Mouse (Mus musculus): Measurements from ENCODE around the gene Cers3.

Cers3 gene

GRCm38 (mm10) chr7:66743377-66743781, at the start of gene Cers3:
TSS of gene Cers3 (plus strand) at chr7:66743504.
- no peak for DNase-seq (ENCODE audit: low read depth, low spot score)

GRCm38 (mm10) chr7:66694467-66694866, 48.8 kb upstream of the Cers3 start:
- no peak for DNase-seq (ENCODE audit: low read depth, low spot score)

DNA sequence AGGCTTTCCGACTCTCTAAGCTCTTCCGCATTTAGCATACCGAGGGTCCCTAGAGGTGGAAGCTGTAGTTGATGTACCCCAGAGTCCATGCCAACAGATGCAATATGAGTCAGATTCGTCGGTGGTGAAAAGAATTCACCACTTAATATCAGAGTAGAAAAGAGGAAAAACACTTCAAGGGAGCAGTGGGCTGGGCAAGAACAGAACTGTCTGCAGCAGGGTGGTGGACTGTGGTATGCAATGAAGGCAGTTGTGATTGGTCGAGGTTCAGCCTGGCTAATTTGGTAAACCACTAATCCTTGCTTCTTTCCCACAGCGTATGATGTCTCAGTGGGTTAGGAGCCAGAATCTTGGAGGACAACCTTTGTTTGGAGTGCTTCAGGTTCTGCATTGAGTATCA, 40.6 kb upstream of the Cers3 start:
- no peak for DNase-seq (ENCODE audit: low read depth, low spot score)

DNA sequence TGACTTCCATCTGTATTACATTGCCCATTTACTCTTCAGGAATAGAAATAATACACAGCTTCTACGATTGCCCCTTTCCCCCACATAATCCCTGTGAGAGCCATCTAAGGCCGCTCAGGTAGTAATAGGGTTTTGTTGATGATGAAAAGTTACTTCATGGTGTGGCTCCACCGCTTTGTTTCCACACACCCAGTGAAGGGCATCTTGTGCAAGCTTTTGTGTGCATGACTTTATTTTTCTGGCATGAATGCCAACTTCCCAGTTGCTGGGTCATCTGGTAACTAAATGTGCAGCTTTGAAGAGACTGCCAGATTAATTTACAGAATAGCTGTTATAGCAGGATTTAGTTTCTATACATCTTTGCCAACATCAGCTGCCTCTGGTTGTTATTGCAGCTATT, 38.7 kb upstream of the Cers3 start:
- no peak for DNase-seq (ENCODE audit: low read depth, low spot score)

DNA sequence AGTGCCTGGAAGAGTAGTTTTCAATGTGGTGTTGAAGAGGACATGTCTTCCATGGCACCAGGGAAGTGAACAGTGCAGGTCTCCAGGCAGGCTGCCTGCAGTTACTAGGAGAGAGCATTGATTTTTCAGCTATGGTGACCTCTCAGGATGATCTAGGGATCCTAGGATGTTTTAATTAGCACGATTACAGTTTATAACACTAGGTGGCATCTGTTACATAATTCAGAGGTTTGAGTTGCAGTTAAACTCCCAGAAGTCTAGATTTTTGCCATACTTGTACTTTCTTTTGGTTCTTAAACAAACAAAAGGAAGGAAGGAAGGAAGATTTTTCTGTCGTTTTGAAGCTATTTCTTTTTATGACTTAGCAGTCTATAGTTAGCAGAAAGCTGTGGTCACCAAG, 32.1 kb upstream of the Cers3 start:
- DNase-seq (ENCODE audit: low read depth, low spot score): no peak

- DNase-seq (ENCODE audit: low read depth, low spot score): no peak
Measured at GRCm38 (mm10) chr7:66724514-66724913, 18.8 kb upstream of the Cers3 start.

DNA sequence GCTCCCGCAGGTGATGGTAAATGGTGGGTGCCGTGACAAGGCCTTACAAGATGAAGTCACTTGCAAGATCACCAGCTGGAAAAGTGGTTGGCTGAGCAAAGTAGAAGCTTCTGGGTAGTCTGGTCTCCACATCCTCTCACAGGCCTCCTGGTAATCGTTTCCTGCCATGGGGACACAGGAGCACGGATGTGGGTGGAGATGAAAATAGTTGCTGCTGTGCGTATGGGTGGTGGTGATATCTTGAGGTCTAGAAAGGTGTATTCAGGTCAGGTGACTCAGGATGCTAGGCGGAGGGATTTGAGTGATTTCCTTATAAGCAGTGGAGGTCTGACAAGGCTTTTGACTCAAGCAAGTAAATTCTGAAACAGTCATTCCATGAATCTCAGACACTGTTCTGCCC, 18.4 kb upstream of the Cers3 start:
- DNase-seq (ENCODE audit: low read depth, low spot score): no peak

- DNase-seq (ENCODE audit: low read depth, low spot score): no peak
Measured at GRCm38 (mm10) chr7:66728072-66728471, 15.2 kb upstream of the Cers3 start.

DNA sequence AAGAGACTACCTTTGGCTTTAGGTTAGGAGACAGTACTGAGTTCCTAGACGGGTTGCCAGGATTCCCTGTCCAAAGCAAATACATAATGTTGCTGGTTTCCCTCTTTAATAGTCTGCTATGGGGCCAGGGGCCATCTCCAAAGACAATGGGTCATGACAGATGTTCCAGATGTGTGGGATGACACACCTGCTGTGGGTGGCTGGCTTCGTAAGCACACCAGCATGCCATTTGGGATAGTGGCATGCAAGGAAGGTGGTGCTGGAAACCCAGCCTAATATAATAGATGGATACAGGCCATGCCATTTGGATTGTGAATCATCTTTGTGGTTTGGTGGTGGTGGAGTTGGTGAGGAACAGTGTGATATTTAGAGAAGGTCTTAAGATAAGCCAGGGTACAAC, 14.1 kb upstream of the Cers3 start:
- DNase-seq (ENCODE audit: low read depth, low spot score): no peak

DNA sequence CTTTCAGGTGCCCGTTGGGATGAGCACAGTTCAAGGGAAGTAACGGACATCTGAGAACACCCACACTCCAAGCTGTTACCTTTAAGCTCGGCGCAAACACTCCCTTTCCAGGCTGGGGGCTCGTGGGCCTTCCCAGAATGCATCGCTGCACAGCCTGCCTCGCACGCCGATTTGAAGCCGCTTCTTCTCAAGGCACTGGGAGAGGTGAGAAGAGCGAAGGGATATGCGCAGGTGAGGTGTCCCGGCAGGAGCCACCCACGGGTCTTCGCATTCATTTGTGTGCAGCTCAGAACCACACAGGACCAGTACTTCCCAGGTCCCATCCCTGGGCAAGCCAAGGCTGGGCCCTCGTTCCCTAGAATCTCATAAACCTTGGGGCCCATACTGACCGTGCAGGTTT, 9.9 kb upstream of the Cers3 start:
- no peak for DNase-seq (ENCODE audit: low read depth, low spot score)

DNA sequence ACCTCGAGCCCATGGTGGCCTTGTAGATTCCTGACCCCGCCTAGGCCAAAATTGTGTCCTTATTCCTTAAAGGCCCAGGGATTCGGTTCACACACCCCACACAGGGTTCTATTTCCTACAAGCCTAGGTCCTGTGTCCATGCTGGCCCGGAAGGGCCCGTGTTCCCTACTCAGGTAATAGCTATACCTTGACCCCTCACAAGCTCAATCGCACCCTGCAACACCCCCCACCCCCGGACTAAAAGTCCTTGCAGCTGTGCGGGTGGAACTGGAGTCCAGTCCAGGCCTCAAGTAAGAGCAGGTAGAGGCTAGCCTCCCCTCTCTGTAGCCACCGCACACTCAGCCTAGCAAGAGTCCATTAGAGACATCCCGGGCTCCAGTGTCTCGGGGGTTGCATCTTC, 9.4 kb upstream of the Cers3 start:
- DNase-seq (ENCODE audit: low read depth, low spot score): no peak

- DNase-seq (ENCODE audit: low read depth, low spot score): no peak
Measured at GRCm38 (mm10) chr7:66734466-66734865, 8.8 kb upstream of the Cers3 start.

- no peak for DNase-seq (ENCODE audit: low read depth, low spot score)
Measured at GRCm38 (mm10) chr7:66734993-66735392, 8.3 kb upstream of the Cers3 start.

DNA sequence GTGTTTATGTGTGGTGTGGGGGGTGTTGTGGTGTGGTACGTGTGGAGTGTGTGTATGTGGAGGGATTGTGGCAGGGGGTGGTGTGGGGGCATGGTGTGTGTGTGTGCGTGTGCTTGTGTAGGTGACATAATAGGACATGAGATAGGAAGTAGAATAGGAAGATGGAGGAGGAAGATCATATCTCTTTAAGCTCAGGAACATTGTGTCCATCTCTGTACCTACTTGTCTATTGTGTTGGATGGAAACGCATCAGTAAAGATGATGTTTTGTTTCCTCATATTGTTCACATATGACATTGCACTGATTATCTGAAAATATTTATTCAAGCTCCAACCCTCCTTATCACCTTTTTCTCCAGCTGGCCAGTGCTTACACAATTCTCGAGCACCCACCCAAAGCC, 5.9 kb upstream of the Cers3 start:
- no peak for DNase-seq (ENCODE audit: low read depth, low spot score)

DNA sequence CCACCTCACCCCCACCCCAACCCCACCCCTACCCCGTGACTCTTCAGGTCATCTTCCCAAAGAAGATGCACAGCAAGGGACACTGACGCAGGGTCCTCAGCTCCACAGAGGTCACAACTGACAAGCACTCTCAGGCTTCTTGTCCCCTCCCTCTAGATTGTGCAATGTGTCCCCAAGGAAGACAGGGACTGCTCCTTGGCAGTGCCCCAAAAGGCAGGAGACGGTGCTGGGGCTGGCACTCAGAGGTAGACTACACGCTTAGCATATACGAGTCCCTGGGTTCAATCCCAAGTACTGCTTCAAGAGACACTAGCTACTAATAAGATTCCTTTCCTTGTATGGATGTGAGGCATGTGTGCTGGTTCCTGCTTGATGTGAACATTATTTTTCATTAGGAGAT, 2.3 kb upstream of the Cers3 start:
- no peak for DNase-seq (ENCODE audit: low read depth, low spot score)

DNA sequence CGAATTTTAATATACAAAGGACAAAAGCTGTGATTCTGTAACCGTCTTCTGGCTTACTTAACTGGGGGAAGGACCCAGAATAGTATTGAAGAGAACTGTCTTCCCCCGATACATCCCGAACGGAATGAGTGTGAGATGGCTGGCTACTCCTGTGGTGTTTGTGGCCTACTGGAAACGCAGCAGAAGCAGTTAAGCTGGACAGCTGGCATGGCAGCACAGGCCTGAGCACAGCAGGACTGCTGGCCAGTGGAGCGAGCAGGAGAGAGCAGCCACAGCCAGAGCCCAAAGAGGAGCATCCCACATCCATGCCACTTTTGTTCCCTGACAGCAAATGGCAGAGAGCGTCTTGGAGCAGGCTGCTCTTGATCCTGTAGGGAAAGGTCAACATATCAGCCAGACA, 1.9 kb upstream of the Cers3 start:
- no peak for DNase-seq (ENCODE audit: low read depth, low spot score)

- no peak for DNase-seq (ENCODE audit: low read depth, low spot score)
Measured at GRCm38 (mm10) chr7:66746972-66747371, 3.7 kb downstream of the Cers3 start.

DNA sequence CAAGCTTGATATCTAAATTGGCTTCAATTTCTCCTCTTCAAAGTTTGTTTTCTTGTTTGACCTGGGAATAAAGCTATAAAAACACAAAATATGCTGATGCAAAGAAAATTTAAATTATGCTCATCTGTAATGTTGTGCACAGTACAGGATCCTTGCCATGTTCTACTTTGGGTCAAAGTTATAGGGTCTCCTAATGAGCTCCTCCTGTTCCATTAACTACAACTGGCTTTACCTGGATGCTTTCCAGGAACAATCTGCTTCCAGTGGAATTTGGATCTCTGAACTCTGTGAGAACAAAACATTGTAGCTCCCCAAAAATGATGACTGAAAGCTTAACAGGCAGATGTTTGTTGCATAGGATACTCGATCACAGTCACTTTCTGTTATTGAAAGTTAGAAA, 6.7 kb downstream of the Cers3 start:
- no peak for DNase-seq (ENCODE audit: low read depth, low spot score)

- no peak for DNase-seq (ENCODE audit: low read depth, low spot score)
Measured at GRCm38 (mm10) chr7:66753816-66754215, 10.5 kb downstream of the Cers3 start.

- no peak for DNase-seq (ENCODE audit: low read depth, low spot score)
Measured at GRCm38 (mm10) chr7:66755611-66756010, 12.3 kb downstream of the Cers3 start.

GRCm38 (mm10) chr7:66769902-66770301, 26.6 kb downstream of the Cers3 start:
- DNase-seq (ENCODE audit: low read depth, low spot score): no peak

DNA sequence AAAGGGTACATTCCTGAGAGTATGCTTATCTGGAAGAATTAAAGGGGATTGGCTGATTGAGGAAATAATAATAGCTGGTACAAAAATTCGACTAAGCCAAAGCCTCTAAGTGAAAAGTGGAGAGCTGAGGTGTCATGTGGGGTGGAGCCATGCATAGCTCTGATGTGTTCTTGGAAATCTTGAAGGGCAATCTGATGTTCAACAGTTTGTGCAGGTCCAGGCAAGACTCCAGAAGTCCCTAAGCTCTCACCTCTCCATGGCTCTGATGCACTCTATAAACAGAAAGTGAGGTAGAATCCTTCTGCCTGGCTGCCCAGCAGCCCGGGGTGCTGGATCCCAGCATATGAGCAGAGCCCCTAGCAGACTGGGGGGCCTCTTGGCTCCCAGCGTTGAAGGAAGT, 27.4 kb downstream of the Cers3 start:
- DNase-seq (ENCODE audit: low read depth, low spot score): no peak

DNA sequence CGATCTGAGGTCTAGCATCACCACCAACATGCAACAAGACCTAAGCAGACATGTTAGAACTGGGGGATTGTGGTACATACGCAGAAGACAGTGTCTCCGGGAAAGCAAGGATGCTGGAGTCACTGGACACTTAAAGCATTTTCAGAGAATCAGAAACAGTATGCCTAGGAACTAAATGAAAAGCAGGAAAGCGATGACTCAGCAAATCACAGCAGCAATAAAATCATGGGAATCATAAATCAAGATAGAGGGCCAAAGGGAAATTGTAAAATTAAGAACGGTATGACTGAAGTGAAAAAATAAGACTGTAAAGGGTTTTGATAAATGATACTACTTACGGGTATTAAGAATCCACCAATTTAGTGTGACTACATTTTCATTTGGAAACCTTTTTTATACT, 27.9 kb downstream of the Cers3 start:
- no peak for DNase-seq (ENCODE audit: low read depth, low spot score)

- DNase-seq (ENCODE audit: low read depth, low spot score): no peak
Measured at GRCm38 (mm10) chr7:66779411-66779810, 36.1 kb downstream of the Cers3 start.
